Mouse (Mus musculus) hindbrain, embryonic 14.5 days (tissue): ENCODE measurements at regions not wholly inside any gene's neighbourhood (a gene's known extent, or its start where the extent isn't known, plus 50 kb on each side); places are given as distances from the start of the nearest gene placed in this dataset.

Experiments
- ATAC-seq: fragments of 200-750 bp; cut with Nextera tagmentation; 2 replicates; pipeline ENCODE4 v1.8.0; 2017; ENCODE audit warnings: moderate number of reproducible peaks, mild to moderate bottlenecking, moderate TSS enrichment, moderate library complexity; ENCODE audit not compliant: low FRiP score
- DNase-seq: peaks from one replicate; pipeline ENCODE4 v3.0.0-alpha.2; 2015; ENCODE audit warnings: low spot score
- H3K27ac ChIP-seq: fragments of 300-500 bp; sonication (generic); 2 replicates; pipeline ENCODE4 v1.5.1; 2014; ENCODE audit warnings: mild to moderate bottlenecking, moderate library complexity
- H3K27me3 ChIP-seq: fragments of 300-500 bp; sonication (generic); 2 replicates; pipeline ENCODE4 v1.6.1; 2014; ENCODE audit warnings: mild to moderate bottlenecking, low read length, mixed read lengths; ENCODE audit not compliant: control insufficient read depth, insufficient read depth
- H3K36me3 ChIP-seq: fragments of 300-500 bp; sonication (generic); replicated peaks from 2 replicates; pipeline ENCODE4 v1.6.1; 2014; ENCODE audit not compliant: control insufficient read depth, insufficient read depth
- H3K4me1 ChIP-seq: fragments of 300-500 bp; sonication (generic); replicated peaks from 2 replicates; pipeline ENCODE4 v1.6.1; 2014; ENCODE audit warnings: antibody characterized with exemption, low read length, mixed read lengths; ENCODE audit not compliant: control insufficient read depth, insufficient read depth
- H3K4me2 ChIP-seq: fragments of 300-500 bp; sonication (generic); replicated peaks from 2 replicates; pipeline ENCODE4 v1.6.1; 2014; ENCODE audit warnings: mild to moderate bottlenecking, moderate library complexity
- H3K4me3 ChIP-seq: fragments of 300-500 bp; sonication (generic); replicated peaks from 2 replicates; pipeline ENCODE4 v1.5.1; 2014; ENCODE audit warnings: mild to moderate bottlenecking, low read length
- H3K9ac ChIP-seq: fragments of 300-500 bp; sonication (generic); 2 replicates; pipeline ENCODE4 v1.6.1; 2014
- H3K9me3 ChIP-seq: fragments of 300-500 bp; sonication (generic); 2 replicates; pipeline ENCODE4 v1.6.1; 2016; ENCODE audit warnings: low read length; ENCODE audit not compliant: control insufficient read depth
- WGBS: fragments of 180-500 bp; shearing (Covaris S2); extraction: QIAGEN DNeasy Blood & Tissue Kit; methylation state at CpG from one replicate; pipeline ENCODE4 v1.1.7; 2014; 5-methylcytosine and 5-hydroxymethylcytosine counted together

- no peaks in the 10 kb centered on the region for H3K36me3 ChIP-seq
- H3K4me3 ChIP-seq, result no peak overlapping the region
- H3K27ac ChIP-seq, result no peak overlapping the region
- H3K4me1 ChIP-seq, result peaks cover 8% of the 10 kb centered on the region; the same call in 1 of the 2 replicates
- no peaks in the 10 kb centered on the region for H3K9me3 ChIP-seq
- H3K9ac ChIP-seq, result no peak overlapping the region
- H3K4me2 ChIP-seq, result no peak overlapping the region
- H3K27me3 ChIP-seq, result no peaks in the 10 kb centered on the region
- WGBS, result 69% methylated on average over 3 of the region's 3 CpGs
- no peak for ATAC-seq
- DNase-seq, result no peak
Observed at GRCm38 (mm10) chr6:93461374-93461773, 518.1 kb upstream of the Adamts9 start.

GRCm38 (mm10) chr6:93457613-93458012, 514.3 kb upstream of the Adamts9 start:
- Histone ChIP-seq H3K9me3 (no peaks in the 10 kb centered on the region), H3K4me3 (no peak overlapping the region), H3K36me3 (no peaks in the 10 kb centered on the region), H3K27ac (no peak overlapping the region), H3K4me1 (peaks cover 8% of the 10 kb centered on the region; the same call in 1 of the 2 replicates), H3K27me3 (no peaks in the 10 kb centered on the region), H3K9ac (no peak overlapping the region), H3K4me2 (no peak overlapping the region)
- no peak for DNase-seq
- ATAC-seq, result no peak
- 84% methylated on average over 4 of the region's 4 CpGs for WGBS

GRCm38 (mm10) chr6:93456383-93457033, 513.2 kb upstream of the Adamts9 start:
- no peaks in the 10 kb centered on the region for H3K4me1 ChIP-seq
- H3K9me3 ChIP-seq, result no peaks in the 10 kb centered on the region
- no peak overlapping the region for H3K4me2 ChIP-seq
- no peaks in the 10 kb centered on the region for H3K36me3 ChIP-seq
- WGBS, result 88% methylated on average over 9 of the region's 9 CpGs
- H3K9ac ChIP-seq, result no peak overlapping the region
- no peak for ATAC-seq
- no peak for DNase-seq
- H3K4me3 ChIP-seq, result no peak overlapping the region
- H3K27me3 ChIP-seq, result no peaks in the 10 kb centered on the region
- H3K27ac ChIP-seq, result no peak overlapping the region

GRCm38 (mm10) chr6:93445568-93445967, 502.3 kb upstream of the Adamts9 start:
- Histone ChIP-seq H3K27me3 (no peaks in the 10 kb centered on the region), H3K4me2 (no peak overlapping the region), H3K4me1 (peaks cover 11% of the 10 kb centered on the region), H3K36me3 (no peaks in the 10 kb centered on the region), H3K9me3 (no peaks in the 10 kb centered on the region), H3K9ac (no peak overlapping the region), H3K4me3 (no peak overlapping the region), H3K27ac (no peak overlapping the region)
- ATAC-seq (no peak), DNase-seq (no peak)
- WGBS, result 82% methylated on average over 16 of the region's 16 CpGs

GRCm38 (mm10) chr6:93445124-93445523, 501.8 kb upstream of the Adamts9 start:
- H3K27me3 ChIP-seq, result no peaks in the 10 kb centered on the region
- ATAC-seq, result no peak
- H3K9ac ChIP-seq, result no peak overlapping the region
- no peaks in the 10 kb centered on the region for H3K36me3 ChIP-seq
- H3K27ac ChIP-seq, result no peak overlapping the region
- WGBS, result 67% methylated on average over 5 of the region's 5 CpGs
- H3K4me1 ChIP-seq, result peaks cover 11% of the 10 kb centered on the region
- no peaks in the 10 kb centered on the region for H3K9me3 ChIP-seq
- H3K4me2 ChIP-seq, result no peak overlapping the region
- H3K4me3 ChIP-seq, result no peak overlapping the region
- DNase-seq, result peak; percentile 53

- DNase-seq, result peak; percentile 34
- H3K27me3 ChIP-seq, result no peaks in the 10 kb centered on the region
- WGBS, result 19% methylated on average over 11 of the region's 11 CpGs
- no peak overlapping the region for H3K4me3 ChIP-seq
- H3K4me1 ChIP-seq, result peaks cover 11% of the 10 kb centered on the region
- H3K4me2 ChIP-seq, result peak overlapping the region; percentile 31
- peak; percentile 75; the same call in 1 of the 2 replicates for ATAC-seq
- H3K27ac ChIP-seq, result peak overlapping the region; percentile 70
- peak overlapping the region; percentile 37; the same call in 1 of the 2 replicates for H3K9ac ChIP-seq
- no peaks in the 10 kb centered on the region for H3K36me3 ChIP-seq
- H3K9me3 ChIP-seq, result no peaks in the 10 kb centered on the region
Observed at GRCm38 (mm10) chr6:93443766-93444557, 500.7 kb upstream of the Adamts9 start.

GRCm38 (mm10) chr6:93433446-93433845, 490.2 kb upstream of the Adamts9 start:
- Histone ChIP-seq H3K4me2 (no peak overlapping the region), H3K4me3 (no peak overlapping the region), H3K27ac (no peak overlapping the region), H3K9ac (no peak overlapping the region), H3K4me1 (no peaks in the 10 kb centered on the region), H3K27me3 (no peaks in the 10 kb centered on the region), H3K36me3 (no peaks in the 10 kb centered on the region), H3K9me3 (no peaks in the 10 kb centered on the region)
- 70% methylated on average over 1 of the region's 1 CpGs for WGBS
- ATAC-seq (no peak), DNase-seq (no peak)

- DNase-seq (no peak), ATAC-seq (no peak)
- Histone ChIP-seq H3K9ac (no peak overlapping the region), H3K27ac (no peak overlapping the region), H3K4me3 (no peak overlapping the region), H3K27me3 (no peaks in the 10 kb centered on the region), H3K9me3 (no peaks in the 10 kb centered on the region), H3K4me1 (no peaks in the 10 kb centered on the region), H3K4me2 (no peak overlapping the region), H3K36me3 (no peaks in the 10 kb centered on the region)
- WGBS, result 82% methylated on average over 1 of the region's 1 CpGs
Observed at GRCm38 (mm10) chr6:93426141-93426540, 482.8 kb upstream of the Adamts9 start.

GRCm38 (mm10) chr6:93422906-93423305, 479.6 kb upstream of the Adamts9 start:
- Histone ChIP-seq H3K9me3 (no peaks in the 10 kb centered on the region), H3K9ac (no peak overlapping the region), H3K4me3 (no peak overlapping the region), H3K4me2 (no peak overlapping the region), H3K4me1 (no peaks in the 10 kb centered on the region), H3K36me3 (no peaks in the 10 kb centered on the region), H3K27me3 (no peaks in the 10 kb centered on the region), H3K27ac (no peak overlapping the region)
- DNase-seq (no peak), ATAC-seq (no peak)
- 86% methylated on average over 3 of the region's 3 CpGs for WGBS
